Mouse (Mus musculus): Measurements from ENCODE around the gene Mybpc1. TPM values are rescaled to one million over a fixed set of nuclear protein-coding genes. Genes with fewer than 3 reads are reported as not detected.

Gene Mybpc1
- total RNA-seq (2021): 1,000 to 10,000 TPM; 1,377 to 1,820 TPM
- long read RNA-seq, experiment 1, transcript Mybpc1-202 (29 exons, 3,922 nt): major isoform, 218 of 377 reads
- long read RNA-seq, experiment 1, partial matches to known transcripts: 35 of 377 reads
- long read RNA-seq, experiment 1, other reads (novel, unspliced or antisense): 124 of 377 reads
- long read RNA-seq, experiment 2, transcript Mybpc1-202 (29 exons, 3,922 nt): major isoform, 339 of 861 reads
- long read RNA-seq, experiment 2, partial matches to known transcripts: 111 of 861 reads
- long read RNA-seq, experiment 2, other reads (novel, unspliced or antisense): 408 of 861 reads

DNA sequence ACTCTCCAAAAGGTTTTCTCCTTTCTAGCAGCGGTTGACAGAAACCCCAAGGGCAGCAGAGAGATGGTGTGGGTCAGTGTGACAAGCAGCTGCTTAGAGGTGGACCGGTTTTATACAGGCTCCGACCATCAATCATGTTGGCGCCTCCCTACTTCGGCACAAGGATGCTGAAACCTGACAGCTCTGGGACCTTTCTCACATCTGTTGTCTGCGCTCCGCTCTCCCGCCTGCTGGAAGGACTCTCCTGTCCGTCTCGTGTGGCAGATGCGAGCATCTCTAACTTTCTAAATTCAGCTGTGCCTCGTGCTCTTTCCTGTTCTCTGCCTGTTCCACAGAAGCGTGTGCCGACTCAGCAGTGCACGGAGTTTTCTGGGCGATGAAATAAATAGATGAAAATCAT is at the start of gene Mybpc1:
TSS of gene Mybpc1 (minus strand) at position 210 of the 400 bp plus-strand sequence.
- DNase-seq (ENCODE audit: low spot score): peak; percentile 65

DNA sequence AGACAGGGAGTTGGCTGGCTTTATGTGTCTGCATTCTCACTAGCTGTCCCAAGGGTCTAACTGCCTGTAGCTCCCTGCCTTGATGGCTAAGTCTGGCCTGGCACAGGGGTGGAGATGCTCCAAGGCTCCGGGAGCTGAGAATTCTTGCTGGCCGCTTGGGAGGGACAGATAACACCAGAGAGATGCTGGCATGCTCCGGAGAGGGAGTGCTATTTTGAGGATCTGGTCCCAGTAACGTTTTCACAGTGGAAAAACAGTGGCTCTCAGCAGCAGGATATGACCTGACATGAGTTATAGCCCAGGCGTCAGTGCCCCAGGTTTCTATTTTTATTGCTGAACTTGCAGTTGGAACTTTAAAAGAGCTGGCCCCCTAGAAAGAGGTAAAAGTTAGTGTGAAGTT is 40.5 kb upstream of the Mybpc1 start:
- peak; percentile 68 for DNase-seq (ENCODE audit: low spot score)

DNA sequence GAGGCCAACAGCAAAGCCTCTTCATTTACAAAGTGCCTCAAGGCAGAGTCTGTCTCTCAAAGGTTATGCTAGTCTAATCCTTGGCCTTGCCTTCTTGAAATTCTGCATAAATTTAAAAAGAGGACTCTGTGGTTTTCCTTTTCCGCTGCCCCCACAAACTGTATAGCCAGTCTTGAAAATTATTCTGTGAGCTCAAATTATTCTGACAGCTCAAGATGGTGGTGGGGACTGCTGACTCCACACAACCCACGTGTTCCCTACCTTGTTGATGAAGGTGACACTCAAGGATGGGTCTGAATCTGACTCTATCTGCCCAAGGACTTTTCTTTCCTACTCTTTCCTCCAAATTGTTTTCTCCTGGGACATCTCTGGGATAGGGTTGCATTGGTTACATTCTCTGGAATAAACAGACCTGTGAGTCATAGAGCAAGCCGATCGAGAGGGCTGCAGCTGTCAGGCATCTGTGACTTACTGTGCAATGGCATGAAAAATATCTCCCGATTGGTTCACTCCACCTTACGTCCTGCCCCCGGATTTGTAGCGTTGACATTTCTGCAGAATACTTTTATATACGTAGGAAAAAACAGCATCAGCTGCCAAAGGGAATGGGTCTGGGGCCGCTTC is 26.5 kb upstream of the Mybpc1 start:
- DNase-seq (ENCODE audit: low spot score): no peak

DNA sequence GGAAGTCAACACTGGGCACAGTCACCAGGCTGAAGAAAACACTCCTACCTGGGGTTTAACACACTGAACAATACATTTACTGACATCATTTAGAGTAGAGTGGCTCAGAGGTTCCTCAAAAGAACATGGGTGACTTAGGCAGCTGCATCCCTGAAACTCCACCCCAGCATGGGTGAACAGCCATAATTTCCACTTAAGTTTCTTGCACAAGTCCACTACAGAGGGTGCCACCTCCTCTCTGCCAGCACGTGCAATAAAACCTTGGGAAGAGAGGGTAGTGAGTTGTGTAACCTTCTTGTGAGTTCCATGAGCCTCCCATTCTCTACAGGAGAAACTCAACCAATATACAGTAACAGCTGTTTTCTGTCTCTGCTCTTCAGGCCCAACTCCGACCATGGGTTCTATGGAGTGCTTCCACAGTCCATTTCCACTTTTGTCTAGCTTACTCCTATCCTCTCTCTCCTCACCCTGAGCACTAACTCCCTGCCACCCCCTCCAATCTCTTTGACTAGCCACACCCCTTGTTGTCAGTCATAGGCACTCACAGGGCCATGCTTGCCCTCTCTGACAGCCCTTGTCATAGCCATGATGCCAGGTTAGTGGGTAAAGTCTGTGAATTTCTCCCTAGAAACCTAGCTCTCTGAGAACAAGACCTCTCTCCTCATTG is 25.8 kb upstream of the Mybpc1 start:
- no peak for DNase-seq (ENCODE audit: low spot score)

DNA sequence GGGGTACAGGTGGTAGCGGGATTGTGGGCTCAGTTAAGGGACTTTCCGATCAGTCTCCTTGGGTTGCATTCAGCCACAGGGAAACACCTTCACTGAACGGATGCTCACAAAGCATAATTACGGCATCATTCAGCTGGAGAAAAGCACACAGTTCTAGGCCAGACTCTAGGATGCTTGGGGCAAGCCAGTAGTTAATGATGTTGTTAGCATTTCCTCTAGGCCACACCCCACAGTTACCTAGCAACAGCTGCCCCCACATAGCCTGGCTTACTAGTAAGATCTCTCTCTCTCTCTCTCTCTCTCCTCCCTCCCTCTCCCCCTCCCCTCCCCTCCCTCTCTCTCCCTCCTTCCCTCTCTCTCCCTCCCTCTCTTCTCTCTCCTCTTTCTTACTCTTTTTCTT is 22.1 kb upstream of the Mybpc1 start:
- DNase-seq (ENCODE audit: low spot score): no peak

DNA sequence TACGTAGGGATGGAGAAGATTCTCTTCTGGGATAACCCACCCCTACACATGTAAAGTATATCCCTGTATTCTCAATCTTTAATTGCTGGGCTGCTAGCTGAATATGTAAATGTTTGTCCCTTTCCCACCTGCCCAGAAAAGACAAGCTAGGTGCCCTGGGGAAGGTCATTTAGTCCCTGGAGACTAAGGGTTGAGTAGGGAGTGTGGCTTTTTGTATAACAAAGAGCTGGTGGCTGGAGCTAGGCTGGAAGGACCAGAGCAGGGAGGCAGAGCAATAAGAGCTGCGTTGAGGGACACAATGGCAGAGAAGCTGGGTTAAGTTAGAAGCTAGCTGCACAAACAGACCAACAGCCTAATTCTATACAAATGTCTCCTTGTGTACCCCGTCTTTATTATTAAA is 21.2 kb upstream of the Mybpc1 start:
- DNase-seq (ENCODE audit: low spot score): no peak

DNA sequence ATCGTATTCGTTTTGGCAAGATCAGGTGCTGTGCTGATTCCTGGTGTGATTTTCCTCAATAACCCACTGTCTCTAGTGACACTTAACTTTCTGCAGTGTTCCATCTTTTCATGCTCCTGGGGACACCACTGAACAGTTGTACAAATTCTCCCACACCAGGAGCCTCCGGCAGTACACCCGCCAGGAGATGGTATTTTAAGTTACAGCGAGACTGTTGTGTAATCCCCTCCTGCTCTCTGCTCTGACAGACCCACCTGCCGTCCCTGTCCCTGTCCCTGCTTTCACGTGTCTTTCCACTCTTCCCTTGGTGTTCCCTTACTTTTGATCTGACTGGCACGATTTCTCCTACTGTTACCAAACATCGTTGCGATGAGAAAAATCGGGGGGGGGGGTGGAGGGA is 19.3 kb upstream of the Mybpc1 start:
- no peak for DNase-seq (ENCODE audit: low spot score)

DNA sequence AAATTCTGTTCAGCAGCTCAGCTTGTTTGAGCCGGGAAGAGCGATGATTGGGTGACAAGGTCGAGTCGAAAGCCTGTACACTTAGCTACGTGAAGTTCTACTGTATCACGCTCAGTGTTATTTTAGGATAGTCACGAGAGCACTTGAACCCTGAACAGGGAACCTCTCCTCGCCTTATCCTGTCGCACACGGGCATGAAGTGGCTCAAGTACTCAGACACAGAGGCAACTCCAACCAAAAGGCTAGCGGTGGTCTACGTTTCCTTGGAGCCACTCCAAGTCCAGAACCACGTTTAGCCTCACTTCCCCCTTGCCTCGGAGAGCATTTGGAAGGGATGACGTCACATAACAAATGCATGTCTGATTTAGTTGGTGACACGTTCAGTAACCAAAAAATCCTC is 17.7 kb upstream of the Mybpc1 start:
- DNase-seq (ENCODE audit: low spot score): peak; percentile 20

DNA sequence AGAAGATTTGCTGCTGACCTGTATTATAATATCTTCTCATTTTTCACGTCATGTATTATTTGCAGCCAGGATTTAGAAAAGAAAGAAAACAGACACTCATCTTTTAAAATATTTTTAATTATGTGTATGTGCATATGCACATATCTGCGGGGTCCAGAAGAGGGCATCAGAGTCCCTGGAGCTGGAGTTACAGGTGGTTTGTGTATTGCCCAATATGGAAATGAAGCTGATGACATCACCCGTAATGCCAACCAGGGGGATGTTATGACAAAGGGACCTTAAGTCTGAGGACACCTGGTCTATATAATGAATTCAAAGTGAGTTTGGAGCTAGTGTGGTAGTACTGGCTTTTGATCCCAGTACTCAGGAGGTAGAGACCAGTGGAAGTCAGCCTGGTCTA is 15.9 kb upstream of the Mybpc1 start:
- no peak for DNase-seq (ENCODE audit: low spot score)

DNA sequence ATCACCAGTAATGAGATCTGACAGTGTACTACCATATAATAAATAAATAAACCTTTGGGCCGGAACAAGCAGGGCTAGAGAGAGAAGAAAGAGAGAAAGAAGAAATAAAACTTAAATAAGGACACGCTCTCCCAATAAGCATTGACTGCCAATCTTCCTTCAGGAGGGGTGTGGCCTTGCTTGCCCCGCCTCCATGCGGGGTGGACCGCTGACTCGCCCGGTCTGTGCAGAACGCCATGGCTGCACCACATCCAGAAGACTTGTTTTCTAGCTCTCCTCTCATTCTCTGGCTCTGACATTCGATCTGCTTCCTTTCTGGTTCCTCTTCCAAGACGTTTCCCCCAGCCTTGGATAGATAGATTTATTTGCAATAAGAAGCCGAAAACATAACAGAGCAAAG is 8.1 kb upstream of the Mybpc1 start:
- no peak for DNase-seq (ENCODE audit: low spot score)

DNA sequence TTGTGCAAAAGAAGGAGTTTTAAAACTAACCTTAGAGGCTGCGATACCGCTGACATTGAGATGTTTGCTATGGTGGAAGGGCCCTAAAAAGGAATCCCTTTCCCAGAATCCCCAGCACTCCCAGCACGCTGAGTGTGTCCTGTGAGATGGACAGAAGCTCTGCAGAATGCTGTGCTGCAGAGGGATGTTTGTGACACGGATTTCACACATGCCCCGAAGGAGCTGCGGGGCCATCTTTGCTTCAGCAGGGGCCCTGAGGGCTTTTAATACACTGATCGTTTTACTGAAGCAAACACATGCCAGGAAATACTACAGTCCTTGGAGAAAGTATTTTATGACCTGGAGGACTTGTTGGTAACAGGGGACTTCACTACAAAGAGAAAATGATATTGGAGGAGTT is 1.7 kb upstream of the Mybpc1 start:
- DNase-seq (ENCODE audit: low spot score): no peak

DNA sequence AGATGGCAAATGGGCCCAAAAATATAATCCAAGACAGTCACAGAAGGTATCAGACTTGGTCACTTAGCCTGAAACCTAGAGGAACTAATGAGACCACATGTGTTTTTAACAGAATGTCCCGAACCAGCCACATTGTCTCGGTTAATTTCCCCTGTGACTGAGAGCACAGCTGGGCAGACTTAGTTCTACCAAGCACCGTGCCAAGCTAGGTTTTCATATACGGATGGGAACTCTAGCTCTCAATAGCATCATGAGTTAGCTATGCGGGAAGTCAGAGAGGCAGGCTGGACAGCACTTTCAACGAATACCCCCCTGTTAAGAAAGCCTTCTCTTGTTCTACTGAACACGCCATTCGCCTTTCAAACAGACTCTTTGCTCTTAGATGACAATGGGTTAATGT is 1.1 kb upstream of the Mybpc1 start:
- no peak for DNase-seq (ENCODE audit: low spot score)

DNA sequence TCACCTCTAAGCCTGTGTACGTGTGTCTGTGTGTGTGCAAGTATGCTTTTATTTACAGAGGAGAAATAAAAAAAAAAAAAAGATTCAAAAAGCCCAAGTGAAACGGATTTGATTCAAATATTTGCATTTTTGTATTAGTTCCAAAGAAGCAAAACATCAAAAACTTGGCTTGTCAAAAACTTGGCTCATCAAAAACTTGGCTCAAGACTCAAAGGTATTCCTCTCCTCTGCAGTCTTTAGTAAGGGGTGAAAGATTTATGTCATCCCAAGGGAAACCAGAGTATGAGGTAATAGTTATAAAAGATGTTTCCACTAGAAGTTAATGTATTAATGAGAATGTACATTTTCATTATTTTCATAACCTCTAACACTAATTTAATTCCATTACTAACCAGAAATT is 1.2 kb downstream of the Mybpc1 start:
- no peak for DNase-seq (ENCODE audit: low spot score)

DNA sequence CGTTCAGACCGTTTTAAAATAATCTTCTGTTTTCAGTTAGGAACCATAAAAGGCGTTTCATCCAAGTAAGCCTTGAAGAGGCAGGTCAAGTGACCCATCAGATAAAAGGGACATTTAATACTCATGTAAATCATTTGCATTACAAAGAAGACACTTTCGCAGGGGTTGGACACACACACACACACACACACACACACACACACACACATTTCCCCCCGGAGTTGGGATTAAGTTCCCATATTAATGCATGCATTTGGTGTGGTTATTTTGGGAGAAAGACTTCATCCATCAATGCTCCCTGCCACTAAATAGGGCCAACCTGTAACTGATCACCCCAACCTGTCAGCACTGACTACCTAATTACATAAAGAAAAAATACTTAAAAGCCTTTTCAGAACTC is 1.7 kb downstream of the Mybpc1 start:
- no peak for DNase-seq (ENCODE audit: low spot score)

DNA sequence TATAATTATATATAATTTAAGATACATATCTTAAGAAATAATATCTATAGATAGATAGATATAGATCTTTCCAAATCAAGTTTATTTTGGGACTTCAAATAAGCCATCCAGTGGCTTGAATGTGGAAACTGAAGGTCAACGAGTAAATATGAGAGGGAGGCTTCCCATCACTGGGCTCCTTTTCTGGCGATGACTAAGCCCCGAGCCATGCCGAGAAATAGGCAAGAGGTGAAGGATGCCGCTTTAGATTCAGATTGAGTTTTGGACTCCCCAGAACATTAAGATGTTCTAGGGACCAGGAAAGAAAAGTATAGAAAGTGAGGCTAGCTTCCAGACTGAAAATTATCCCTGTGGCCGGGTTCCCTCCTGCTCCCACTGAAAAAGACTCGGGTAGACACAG is 4.4 kb downstream of the Mybpc1 start:
- DNase-seq (ENCODE audit: low spot score): no peak

DNA sequence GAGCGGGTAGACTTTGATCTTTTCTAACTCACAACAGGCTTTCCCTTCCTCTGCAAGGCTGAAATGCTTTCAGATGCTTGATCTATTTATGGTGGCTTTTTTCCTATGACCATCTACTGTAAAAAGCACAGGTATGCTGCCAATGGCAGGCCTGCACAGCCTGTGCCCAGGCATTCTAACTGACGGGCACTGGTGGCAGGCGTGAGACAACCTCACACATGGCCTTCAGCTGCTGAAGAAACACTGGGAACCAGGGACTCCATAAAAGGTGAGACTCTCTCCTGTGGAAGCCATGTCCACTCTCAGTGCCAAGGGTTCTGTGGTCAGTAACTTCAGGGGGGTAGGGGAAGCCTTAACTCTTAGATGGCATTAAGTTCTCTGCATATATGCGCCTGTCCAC is 12.6 kb downstream of the Mybpc1 start:
- DNase-seq (ENCODE audit: low spot score): peak; percentile 36

DNA sequence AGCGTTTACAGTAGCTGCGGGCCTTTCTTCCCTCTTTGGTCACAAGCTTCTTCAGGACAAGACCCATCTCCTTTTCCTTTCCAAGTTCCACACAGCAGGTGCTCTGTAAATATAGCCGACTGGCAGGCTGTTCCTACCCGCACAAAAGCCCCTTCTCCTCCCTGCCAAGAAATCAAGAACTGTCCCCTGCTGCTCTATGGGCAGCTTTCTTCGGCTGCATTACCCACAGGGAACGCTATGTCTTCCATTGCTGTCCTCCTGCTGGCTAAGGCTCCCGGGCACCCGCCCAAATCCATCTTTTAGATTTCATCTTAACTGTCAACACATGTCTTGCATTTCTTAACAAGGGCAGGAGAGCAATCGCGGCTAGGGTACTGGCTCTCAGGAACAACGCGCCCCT is 13.9 kb downstream of the Mybpc1 start:
- DNase-seq (ENCODE audit: low spot score): peak; percentile 88

DNA sequence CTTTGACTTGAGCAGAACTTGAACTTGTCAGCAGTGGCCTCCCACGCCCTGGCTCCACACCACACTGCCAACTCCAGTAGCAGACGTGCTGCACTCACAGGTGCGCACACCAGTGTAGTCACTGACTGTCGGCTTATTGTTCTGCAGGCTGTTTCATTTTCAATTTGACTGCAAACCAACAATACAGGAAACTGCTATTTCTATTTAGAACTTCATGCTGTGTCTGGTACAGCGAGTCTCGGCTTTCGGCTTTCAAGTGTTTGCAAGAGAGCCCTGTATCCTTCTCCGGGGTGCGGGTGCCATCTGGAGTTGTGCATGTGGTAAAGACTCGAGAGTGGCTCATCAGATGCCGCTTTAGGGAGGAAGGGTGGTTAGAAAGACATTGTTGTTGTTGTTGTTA is 20.5 kb downstream of the Mybpc1 start:
- DNase-seq (ENCODE audit: low spot score): no peak

DNA sequence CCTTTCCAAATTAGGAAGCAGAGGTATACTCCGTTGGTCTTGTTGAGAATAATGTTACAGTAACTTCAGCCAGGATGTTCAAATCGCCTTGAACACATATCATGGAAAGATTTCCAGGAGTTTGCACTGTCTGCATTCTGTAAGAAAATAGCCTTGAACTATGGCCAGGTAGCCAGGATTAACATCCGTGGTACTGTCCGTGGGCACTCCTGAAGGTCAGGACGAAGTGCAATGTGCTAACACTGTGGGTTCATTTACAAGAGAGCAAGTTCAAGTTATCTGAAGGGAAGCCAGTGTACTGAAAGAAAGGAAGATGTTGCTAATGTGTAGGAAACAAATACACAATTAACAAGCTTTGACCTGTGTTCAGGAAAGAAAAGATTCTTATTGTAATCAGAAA is 24.2 kb downstream of the Mybpc1 start:
- DNase-seq (ENCODE audit: low spot score): peak; percentile 38

DNA sequence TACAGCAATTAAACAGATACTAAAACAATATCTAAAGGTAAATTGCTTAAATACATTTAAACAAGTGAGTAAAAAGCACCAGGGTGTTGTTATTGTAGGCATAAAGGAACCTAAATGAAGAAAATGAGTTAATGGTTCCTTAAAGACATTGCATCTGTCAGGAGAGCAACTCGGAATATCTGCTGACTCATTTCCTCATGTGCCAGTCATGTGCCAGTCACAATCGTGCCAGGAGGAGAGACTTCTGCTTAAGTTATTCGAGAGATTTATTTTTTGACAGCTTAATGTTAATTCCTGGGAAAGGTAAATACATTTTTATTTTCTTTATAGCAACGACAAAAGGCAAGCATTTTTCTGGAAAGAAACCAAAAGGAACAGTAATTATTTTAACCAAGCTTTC is 26.3 kb downstream of the Mybpc1 start:
- no peak for DNase-seq (ENCODE audit: low spot score)

DNA sequence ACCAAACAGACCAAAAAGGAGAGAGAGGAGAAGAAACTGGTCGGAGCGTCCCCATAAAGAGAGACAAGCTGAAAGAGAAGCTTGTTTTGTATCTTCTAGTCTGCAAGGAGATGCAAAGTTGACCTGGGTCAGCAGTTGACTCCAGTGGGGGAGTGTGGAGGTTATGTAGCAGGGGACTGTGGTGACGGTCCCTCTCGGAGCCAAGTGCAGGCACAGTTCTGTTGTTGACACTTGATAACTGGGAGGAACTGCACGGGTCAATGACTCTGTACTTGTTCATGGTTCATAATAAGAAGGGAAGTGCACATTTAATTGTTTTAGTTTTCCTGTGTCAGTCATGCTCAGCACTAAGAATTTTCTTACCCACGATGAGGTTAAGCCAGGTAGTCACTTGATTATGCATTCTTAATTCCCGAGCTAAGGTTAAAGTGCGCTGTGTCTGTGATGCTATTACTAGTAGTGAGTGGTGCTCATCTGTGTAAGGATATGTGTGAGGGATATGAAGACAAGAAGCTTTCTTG is 30.8 kb downstream of the Mybpc1 start:
- DNase-seq (ENCODE audit: low spot score): no peak

DNA sequence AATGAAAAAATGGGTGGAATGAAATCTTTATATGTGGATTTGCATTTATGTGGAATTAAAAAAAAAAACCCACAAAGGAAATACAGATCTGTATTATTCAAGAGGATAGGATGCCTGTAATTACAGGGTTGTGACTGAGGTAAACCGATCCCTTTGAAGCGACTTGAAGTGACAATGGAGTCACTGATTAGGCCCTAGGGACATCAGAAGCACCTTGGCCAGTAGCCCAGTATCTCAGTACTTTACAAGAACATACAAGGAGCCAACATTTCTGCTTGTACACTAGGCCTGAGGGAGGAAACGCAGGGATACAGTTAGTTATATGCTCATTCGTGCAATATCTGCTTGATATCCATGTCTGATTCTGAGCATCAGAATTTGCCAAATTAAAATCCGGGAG is 32.8 kb downstream of the Mybpc1 start:
- no peak for DNase-seq (ENCODE audit: low spot score)

DNA sequence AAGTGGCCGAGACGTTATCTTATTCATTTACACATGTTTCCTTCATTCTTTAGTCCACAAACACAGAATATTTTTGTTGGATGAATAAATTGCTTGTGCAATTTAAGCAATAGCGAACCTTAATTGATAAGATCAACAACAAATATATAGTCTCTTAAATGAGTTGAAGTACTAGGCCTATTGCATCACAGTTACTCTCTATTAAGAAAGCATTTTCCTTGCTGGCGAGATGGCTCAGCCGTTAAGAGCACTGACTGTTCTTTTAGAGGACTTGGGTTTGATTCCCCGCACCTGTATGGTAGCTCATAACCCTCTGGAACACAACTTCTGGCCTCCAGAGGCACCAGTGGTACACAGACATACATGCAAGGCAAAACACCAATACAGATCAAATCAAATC is 47.9 kb downstream of the Mybpc1 start:
- no peak for DNase-seq (ENCODE audit: low spot score)
